Mouse (Mus musculus) CD4-positive naive resting alpha-beta T cell, adult 57 days (primary cell): Measurements from ENCODE around the gene Gm9999. TPM values are rescaled to one million over a fixed set of nuclear protein-coding genes. Genes with fewer than 3 reads are reported as not detected.

ENCODE experiments used
- total RNA-seq: library from RNA; stranded (reverse); gene quantifications from one replicate; pipeline ENCODE4 v1.2.4, GENCODE M21; 2023

Gm9999 gene
- total RNA-seq: not detected

GRCm38 (mm10) chr7:46983280-46983679 is at the start of gene Gm9999:
Gene Gm9999, plus strand, starts transcription at chr7:46983580.

DNA sequence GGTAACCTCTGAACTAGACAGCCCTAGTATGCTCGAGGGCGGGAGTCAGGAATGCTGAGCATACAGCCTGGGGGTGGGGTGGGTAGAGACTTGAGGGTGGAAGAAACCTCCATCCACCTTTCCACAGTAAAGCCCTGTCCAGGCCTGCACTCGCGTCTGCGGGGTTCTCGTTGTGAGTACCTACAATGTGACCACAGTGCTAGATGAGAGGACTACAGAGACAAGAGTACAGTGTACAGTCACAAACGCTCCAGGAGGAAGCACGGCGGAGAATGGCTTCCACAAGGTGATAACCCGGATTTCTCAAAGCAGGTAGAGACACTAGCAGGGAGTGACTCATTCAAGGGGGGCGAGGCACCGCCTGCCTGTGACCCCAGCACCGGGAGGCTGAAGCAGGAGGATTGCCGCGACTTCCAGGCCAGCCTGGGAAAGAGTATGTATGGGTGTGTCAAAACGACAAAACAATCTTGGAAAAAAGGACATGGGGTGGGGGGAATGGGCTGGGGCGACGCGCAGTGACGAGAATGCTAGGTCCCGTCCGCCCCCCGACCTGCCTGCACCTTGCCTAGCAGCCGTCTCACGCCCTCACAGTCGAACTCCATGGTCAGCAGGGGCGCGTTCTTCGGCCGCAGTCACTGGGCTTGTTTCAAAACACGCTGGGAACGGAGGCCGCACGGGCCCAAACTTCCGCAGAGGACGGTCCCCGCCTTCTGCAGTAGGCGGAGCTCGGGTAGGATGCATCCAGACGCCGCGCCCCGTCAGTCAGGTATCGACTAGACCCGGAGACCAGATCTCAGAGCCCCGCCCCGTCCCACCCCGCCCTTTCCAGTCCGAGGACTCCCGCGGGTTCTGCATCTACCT is 25.3 kb upstream of the Gm9999 start, which contains the start of gene Uevld:
Uevld (minus strand) TSS at position 697 of the 861 bp plus-strand sequence.

GRCm38 (mm10) chr7:47008168-47008993 is 25.0 kb downstream of the Gm9999 start, which contains the start of gene Spty2d1:
Gene Spty2d1, minus strand, starts transcription at chr7:47008411.

Other genes starting within 250 kb of the Gm9999 start
- gene Saa1, start 240.6 kb upstream of the Gm9999 start, total RNA-seq: not detected
- gene Saa2, start 231.8 kb upstream of the Gm9999 start, total RNA-seq: not detected
- gene Hps5, start 187.5 kb upstream of the Gm9999 start, total RNA-seq: 44.3 TPM
- gene Gtf2h1, start 187.5 kb upstream of the Gm9999 start, total RNA-seq: 54.8 TPM
- 294 TPM for gene Ldha, start 142.1 kb upstream of the Gm9999 start, total RNA-seq
- not detected for gene Ldhc, start 122.4 kb upstream of the Gm9999 start, total RNA-seq
- 60.4 TPM for gene Tsg101, start 63.6 kb upstream of the Gm9999 start, total RNA-seq
- 5.1 TPM for gene Uevld, start 25.1 kb upstream of the Gm9999 start, total RNA-seq
- gene Spty2d1, start 24.8 kb downstream of the Gm9999 start, total RNA-seq: 68.5 TPM
- 4.2 TPM for gene Tmem86a, start 67.0 kb downstream of the Gm9999 start, total RNA-seq
- gene Ptpn5, start 150.1 kb downstream of the Gm9999 start, total RNA-seq: 1.4 TPM
- gene Mrgpra6, start 221.3 kb downstream of the Gm9999 start, total RNA-seq: not detected